Mouse (Mus musculus) megakaryocyte progenitor cell, adult 5-6 weeks (primary cell): ENCODE data around the gene Zfpm1. TPM values are rescaled to one million over a fixed set of nuclear protein-coding genes. Genes with fewer than 3 reads are reported as not detected.

Experiments used
- ATAC-seq: replicated peaks from 2 replicates; pipeline ENCODE4 v1.8.0; 2016; ENCODE audit warnings: mild to moderate bottlenecking, moderate TSS enrichment, inconsistent platforms; ENCODE audit not compliant: poor library complexity
- total RNA-seq, 2 experiments: library from RNA; stranded (forward) in 1 of 2; stranded (reverse) in 1 of 2; fragments of 157-497, 149-512 nt in 1 of 2; fragments of 200-1000 nt in 1 of 2; gene quantifications; 2 replicates each; pipeline versions ENCODE4 v1.2.3 to v1.2.4; 2015 to 2017

Gene Zfpm1
- total RNA-seq, 2 experiments from 2014 or later = 20.3 to 21.6 TPM

GRCm38 (mm10) chr8:122322792-122323191 is 40.9 kb downstream of the Zfpm1 start:
- 0 out of 2 replicates have a peak, but pooled peaks have one; percentile 2 for ATAC-seq

DNA sequence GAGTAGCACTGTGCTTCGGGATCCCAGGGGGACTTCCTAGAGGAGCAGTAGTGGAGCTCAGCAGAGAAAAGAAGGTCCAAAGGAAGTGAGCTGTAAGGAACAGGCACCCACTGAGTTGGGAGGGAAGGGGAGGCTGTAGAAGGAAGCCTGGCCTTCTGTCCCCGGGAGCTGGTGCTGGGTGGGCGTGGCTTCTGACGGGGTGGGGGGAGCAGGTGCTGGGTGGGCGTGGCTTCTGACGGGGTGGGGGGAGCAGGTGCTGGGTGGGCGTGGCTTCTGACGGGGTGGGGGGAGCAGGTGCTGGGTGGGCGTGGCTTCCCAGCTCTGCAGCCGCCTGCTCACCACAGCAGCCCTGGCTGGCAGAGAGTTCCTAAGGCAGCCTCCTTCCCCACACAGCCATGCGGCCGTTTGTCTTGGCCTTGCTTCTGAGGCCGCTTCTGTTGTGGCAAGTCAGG is 42.0 kb downstream of the Zfpm1 start:
- ATAC-seq = peak; percentile 22

DNA sequence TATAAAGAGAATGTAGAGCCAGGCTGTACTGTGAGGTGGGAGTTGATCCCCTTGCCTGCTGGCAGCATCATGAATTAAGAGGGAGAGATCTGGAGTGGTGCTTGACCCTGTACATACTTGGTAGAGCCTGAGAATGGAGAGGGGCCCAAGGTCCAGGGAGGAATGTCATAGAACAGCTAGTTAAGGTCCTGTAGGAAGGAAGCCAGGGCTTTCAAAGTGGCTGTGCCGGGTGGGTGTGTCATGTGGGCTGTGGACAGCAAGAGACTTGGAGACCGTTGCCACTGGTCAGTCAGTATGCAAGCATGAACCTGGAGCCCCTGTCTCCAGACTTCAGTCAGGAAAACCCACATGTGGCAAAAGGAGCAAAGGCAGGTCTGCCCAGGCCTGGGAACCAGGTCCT is 43.3 kb downstream of the Zfpm1 start:
- no peak for ATAC-seq

DNA sequence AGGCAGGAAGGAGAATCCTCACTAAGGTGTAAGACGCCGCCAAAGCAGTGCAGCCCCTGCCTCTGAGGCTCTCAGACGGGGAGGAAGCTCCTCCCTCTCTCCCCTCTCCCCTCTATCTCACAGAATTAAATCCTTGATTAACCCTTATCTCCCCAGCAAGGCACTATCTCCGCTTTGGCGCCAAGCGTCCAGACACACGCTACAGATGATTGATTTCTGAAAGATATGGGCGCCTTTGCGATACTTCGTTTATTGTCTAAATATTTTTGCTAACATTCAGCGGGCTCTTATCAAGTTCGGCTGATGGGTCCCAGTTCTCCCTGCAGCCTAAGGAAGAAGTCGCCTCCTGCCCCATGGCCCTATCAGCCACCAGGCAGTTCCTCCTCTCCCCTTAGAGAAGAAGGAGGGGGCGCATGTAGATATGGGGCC is 44.2 kb downstream of the Zfpm1 start:
- ATAC-seq = no peak

DNA sequence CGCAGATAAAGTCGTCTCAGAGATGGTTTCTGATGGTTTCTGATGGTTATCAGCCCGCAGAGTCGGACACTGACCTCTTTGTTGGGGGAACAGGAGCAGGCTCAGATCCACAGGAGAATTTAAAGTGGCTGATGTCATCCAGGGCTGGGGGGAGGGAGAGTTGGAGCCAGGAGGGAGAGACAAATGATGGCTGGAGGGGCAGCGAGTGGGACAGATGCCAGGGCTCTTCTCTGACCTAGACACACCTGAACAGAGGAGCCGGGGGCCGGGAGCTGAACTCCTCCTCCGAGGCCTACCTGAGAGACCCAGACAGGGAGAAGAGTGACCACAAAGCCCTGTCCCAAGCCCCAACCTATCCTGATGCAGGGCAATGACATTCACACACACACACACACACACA is 47.1 kb downstream of the Zfpm1 start:
- ATAC-seq = no peak

DNA sequence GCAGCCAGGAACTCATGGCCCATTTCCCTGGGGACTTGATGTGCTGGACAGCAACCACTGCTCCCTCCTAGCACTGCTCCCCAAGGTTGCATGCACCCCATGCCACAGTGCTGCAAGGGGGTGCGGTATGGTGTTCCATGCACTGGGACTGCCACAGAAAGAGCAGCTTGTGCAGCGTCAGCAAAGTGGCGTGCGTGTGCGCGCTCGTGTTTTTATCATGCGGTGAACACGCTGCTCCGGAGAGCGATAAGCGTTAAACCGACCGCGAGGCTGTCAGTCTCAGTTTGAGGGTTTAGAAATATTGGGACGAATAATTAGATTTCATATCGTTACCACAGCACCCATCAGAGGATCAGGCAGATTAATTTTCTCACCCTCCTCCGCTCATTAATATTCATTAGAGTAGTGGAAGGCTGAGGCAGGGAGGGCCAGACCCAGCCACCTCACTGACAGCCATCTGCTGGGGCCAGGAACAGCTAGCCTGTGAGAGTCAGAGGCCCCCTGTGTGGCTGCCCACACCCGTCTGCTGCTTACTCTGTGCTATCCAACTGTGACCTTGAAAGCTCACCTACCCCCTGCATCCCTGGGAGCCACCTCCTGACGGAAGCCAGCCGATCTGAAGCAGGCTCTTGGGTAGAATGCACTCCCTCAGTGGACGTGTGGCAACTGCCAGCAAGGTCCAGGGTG is 47.8 kb downstream of the Zfpm1 start:
- ATAC-seq = peak; percentile 38

DNA sequence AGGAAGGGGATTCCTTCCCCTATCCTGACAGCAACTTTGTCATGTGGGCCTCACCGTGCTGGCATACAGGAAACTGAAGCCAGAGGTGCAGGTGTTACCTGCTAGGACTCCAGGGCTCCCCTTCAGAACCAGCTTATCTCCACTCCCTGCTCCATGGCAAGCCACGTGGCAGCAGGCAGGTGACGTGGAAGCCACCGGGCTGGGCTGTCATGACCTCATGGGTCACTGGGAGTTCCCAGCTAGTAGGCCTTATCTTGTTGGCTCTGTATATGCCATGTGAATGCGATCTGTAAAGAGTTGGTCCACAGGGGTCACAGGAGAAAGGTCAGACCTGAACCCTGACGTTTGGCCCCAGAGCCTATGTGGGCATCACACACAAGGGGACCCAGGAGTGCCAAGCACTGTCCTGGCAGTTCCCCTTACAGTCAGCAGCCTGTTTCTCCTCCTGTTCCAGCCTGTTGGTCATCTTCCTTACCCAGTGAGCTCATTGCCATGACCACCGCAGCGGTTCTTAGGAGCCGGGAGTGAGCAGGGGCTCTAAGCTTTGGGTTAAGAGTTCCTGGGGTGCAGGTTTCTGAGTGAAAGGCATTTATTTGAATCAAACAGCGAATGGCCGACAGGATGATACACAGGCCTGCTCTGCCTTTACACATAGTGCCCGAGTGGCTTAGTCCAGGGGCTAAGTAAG is 48.6 kb downstream of the Zfpm1 start:
- peak; percentile 35 for ATAC-seq

DNA sequence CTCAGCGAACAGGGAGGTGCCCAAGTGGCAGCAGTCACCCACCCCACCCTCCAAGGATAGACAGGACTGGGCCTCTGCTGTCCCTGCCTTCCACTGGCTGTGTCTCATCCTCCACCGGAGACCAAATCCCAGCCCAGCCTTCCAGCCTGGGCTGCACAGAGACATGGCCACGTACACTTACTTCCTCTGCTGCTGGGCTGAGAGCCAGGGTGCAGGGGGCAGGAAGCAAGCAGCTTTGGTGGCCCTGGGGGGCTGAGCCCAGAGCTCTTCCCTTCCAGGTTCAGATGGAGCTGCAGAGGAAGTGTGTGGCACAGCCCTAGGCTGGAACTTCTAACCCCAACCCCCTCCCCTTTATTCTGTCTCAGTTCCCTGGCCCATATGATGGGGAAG is 49.2 kb downstream of the Zfpm1 start:
- ATAC-seq = peak; percentile 11

- peak; percentile 52 for ATAC-seq
These were observed 51.0 kb downstream of the Zfpm1 start for GRCm38 (mm10) chr8:122332753-122333506.

GRCm38 (mm10) chr8:122333531-122333930 is 51.6 kb downstream of the Zfpm1 start:
- ATAC-seq = no peak

DNA sequence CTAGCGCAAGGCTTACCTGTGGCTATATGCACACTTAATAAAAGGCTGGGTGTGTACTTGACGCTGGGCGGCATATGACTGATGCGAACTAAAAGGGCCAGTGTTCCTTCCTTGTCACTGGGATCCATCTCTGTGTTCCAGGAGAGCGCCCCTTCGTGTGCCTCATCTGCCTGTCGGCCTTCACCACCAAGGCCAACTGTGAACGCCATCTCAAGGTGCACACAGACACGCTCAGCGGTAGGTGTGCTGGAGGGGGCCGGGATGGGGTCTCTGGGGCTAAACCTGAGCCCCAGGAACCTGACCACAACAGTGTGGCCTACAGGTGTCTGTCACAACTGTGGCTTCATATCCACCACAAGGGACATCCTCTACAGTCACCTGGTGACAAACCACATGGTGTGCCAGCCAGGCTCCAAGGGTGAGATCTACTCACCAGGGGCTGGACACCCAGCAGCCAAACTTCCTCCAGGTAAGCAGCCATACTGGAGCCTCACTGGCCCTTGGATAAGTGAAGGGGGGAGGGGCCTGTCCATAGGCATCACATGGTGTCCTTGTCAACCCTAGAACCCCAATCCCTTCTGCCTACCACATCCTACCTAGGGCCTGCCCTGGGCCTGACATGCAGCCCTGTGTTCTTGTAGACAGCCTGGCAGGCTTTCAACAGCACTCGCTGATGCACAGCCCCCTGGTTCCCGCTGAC is 53.0 kb downstream of the Zfpm1 start:
- ATAC-seq = no peak

DNA sequence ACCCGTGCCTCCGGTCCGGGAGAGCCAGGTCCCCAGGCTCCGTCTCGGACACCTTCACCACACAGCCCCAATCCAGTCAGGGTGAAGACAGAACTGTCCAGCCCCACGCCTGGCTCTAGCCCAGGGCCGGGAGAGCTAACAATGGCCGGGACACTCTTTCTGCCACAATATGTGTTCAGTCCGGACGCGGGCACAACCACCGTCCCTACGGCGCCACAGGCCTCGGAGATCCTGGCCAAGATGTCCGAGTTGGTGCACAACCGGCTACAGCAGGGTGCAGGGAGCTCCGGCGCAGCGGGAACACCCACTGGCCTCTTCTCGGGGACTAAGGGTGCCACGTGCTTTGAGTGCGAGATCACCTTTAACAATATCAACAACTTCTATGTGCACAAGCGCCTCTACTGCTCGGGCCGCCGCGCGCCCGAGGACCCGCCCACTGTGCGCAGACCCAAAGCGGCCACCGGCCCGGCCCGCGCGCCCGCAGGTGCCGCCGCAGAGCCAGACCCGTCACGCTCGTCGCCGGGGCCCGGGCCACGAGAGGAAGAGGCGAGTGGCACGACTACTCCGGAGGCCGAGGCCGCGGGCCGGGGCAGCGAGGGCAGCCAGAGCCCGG is 53.8 kb downstream of the Zfpm1 start:
- no peak for ATAC-seq

DNA sequence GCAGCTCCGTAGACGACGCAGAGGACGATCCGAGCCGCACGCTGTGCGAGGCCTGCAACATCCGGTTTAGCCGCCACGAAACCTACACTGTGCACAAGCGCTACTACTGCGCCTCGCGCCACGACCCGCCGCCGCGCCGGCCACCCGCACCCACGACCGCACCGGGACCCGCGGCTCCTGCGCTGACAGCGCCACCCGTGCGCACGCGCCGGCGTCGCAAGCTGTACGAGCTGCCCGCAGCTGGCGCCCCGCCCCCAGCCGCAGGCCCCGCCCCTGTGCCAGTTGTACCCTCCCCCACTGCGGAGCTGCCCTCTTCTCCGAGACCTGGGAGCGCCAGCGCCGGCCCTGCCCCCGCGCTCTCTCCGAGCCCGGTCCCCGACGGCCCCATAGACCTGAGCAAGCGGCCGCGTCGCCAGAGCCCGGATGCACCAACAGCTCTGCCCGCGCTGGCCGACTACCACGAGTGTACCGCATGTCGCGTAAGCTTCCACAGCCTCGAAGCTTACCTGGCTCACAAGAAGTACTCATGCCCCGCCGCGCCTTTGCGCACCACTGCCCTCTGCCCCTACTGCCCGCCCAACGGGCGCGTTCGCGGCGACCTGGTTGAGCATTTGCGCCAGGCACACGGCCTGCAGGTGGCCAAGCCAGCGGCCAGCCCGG is 54.4 kb downstream of the Zfpm1 start:
- ATAC-seq = no peak

DNA sequence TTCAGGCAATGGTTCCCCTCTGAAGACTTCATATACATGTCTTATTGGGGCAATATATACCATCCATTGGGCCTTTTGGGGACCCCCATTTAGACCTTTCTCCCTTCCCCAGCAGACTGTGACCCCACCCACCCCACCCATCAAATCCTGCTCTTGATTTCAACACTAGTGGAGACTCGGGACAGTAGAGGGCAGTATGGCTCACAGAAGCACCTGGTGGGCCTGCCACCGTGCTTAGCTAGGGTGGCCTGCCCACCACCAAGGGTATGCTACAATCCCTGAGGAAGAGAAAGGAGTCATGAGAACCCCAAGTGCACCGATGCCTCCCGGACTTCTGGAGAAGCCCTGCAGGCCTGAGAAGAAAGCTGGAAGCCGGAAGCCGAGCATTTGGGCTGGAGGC is 56.9 kb downstream of the Zfpm1 start:
- ATAC-seq = no peak

DNA sequence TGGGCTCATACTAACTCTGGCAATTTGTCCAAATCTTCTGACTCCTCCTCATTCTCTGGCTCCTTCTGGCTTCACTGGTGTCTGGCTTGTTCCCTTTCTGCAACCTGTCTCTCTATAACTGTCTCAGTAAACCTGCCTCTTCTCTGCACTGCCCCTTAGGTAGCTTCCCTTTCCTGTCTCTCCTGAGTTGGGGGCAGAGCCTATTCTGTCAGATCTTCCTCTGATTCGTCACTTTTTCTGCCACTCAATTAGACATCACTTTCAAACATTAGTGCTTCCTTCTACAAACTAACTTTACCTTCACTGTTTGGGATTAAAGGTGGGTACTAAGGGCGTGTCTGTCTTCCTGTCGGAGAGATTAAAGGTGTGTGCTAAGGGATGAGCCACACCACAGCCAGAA is 58.8 kb downstream of the Zfpm1 start:
- ATAC-seq = no peak

DNA sequence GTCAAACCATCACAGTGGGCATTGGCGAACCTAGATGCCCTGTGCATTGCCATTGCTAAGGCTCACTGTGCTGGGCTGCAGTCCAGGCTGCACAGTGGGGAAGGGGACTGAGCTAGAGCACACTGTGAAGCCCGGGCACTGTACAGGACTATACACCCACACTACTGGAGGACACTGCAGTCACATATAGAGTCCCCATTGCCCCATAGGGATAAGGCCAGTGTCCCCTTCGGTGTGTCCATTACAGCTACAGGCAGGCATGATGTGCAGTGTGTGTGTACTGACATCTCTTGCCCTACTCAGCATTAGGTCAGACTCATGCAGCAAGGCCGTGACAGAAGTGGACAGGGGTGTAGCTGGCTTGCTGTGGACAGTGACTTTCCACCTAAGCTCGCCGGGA is 59.8 kb downstream of the Zfpm1 start:
- peak; percentile 3; the same call in 1 of the 2 replicates for ATAC-seq

- no peak for ATAC-seq
These were observed 60.4 kb downstream of the Zfpm1 start for GRCm38 (mm10) chr8:122342362-122342761.

DNA sequence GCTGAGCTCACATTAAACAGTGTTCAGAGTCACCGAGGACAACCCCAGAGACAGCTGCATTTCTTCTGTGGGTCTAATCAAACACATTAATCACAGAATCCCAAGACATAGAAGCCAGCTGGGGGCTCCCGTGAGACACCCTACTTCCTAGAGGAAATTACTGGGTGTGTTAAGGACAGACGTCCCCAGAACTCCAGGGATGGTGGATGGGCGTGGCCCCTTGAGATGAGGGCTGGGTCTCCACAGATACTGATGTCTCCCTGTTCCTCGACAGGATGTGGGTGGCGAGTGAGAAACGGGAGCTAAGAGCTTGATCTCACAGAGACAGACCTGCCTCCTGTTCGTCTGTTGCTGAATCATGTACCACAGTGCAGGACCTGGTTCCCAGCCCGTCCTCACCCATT is 60.9 kb downstream of the Zfpm1 start:
- ATAC-seq = peak; percentile 24

DNA sequence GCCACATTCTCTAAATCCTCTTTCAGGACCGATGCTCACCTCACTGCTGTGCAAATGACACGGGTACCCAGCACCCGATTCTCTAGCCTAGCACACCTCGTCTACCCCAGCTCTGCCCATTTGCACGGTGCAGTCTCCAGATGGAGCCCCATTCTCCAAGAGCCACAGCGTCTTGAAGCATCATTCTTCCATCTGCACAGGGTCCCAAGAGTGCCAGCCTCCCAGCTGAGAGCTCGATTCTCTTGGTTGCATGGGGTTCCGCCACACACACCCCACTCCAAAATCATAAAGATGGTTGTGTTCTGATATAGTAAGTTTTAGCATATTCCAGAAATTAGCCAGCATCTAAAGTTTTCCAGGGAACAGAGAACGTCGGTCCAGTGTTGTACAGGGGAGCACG is 61.4 kb downstream of the Zfpm1 start:
- ATAC-seq = no peak

DNA sequence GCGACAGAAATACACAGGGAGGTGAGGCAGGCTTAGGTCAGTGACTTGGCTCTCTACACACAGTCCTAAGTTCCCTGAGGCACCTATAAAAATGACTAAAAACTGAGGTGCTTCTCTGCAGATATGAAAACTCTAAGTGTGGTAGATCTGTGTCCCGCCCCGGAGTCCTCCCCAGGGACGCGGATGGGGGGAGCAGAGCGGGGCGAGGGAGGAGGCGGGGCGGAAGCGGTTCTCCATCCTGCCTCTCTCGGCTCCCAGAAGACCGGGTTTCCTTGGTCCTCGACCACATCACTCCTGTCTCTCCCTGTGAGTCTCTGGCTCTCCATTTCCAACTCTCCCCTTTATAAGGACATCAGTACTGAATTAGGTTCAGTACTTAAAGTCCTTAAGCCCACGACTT is 61.8 kb downstream of the Zfpm1 start:
- 0 out of 2 replicates have a peak, but pooled peaks have one; percentile 6 for ATAC-seq
